Mouse (Mus musculus): ENCODE measurements around the gene Sprr2i. TPM values are rescaled to one million over a fixed set of nuclear protein-coding genes. Genes with fewer than 3 reads are reported as not detected.

Sprr2i gene
- polyA plus RNA-seq, 1 experiment from 2014 or later = not detected

Other genes starting within 250 kb of the Sprr2i start
- not detected in 2 replicates for gene Sprr2a1, start 192.2 kb upstream of the Sprr2i start, polyA plus RNA-seq (2016; fragmentation: Nextera tagmentation; extraction: Ambion mirVana)
- 0.21 TPM in 1 of 2 replicates, not detected in the other for gene Sprr2a2, start 192.1 kb upstream of the Sprr2i start, polyA plus RNA-seq (2016; fragmentation: Nextera tagmentation; extraction: Ambion mirVana)
- not detected in 2 replicates for gene Sprr2a3, start 122.6 kb upstream of the Sprr2i start, polyA plus RNA-seq (2016; fragmentation: Nextera tagmentation; extraction: Ambion mirVana)
- gene Sprr2b, start 91.4 kb upstream of the Sprr2i start, polyA plus RNA-seq (2016; fragmentation: Nextera tagmentation; extraction: Ambion mirVana) = not detected in 2 replicates
- gene Sprr2d, start 68.9 kb upstream of the Sprr2i start, polyA plus RNA-seq (2016; fragmentation: Nextera tagmentation; extraction: Ambion mirVana) = not detected in 2 replicates
- gene Sprr2e, start 55.8 kb upstream of the Sprr2i start, polyA plus RNA-seq (2016; fragmentation: Nextera tagmentation; extraction: Ambion mirVana) = not detected in 2 replicates
- gene Sprr2f, start 42.8 kb upstream of the Sprr2i start, polyA plus RNA-seq (2016; fragmentation: Nextera tagmentation; extraction: Ambion mirVana) = not detected in 2 replicates
- not detected in 2 replicates for gene Sprr2h, start 22.3 kb upstream of the Sprr2i start, polyA plus RNA-seq (2016; fragmentation: Nextera tagmentation; extraction: Ambion mirVana)
- gene Sprr2j-ps, start 10.1 kb downstream of the Sprr2i start, polyA plus RNA-seq (2016; fragmentation: Nextera tagmentation; extraction: Ambion mirVana) = not detected in 2 replicates
- 7.4 and 9.1 TPM in 2 replicates for gene Gm9774, start 21.4 kb downstream of the Sprr2i start, polyA plus RNA-seq (2016; fragmentation: Nextera tagmentation; extraction: Ambion mirVana)
- gene Sprr2k, start 24.6 kb downstream of the Sprr2i start, polyA plus RNA-seq (2016; fragmentation: Nextera tagmentation; extraction: Ambion mirVana) = not detected in 2 replicates
- gene Sprr1b, start 30.8 kb downstream of the Sprr2i start, polyA plus RNA-seq (2016; fragmentation: Nextera tagmentation; extraction: Ambion mirVana) = not detected in 2 replicates
- not detected in 2 replicates for gene Sprr3, start 50.7 kb downstream of the Sprr2i start, polyA plus RNA-seq (2016; fragmentation: Nextera tagmentation; extraction: Ambion mirVana)
- gene Sprr1a, start 77.9 kb downstream of the Sprr2i start, polyA plus RNA-seq (2016; fragmentation: Nextera tagmentation; extraction: Ambion mirVana) = not detected in 2 replicates
- gene Sprr4, start 92.5 kb downstream of the Sprr2i start, polyA plus RNA-seq (2016; fragmentation: Nextera tagmentation; extraction: Ambion mirVana) = not detected in 2 replicates
- not detected in 2 replicates for gene 2310046K23Rik, start 126.5 kb downstream of the Sprr2i start, polyA plus RNA-seq (2016; fragmentation: Nextera tagmentation; extraction: Ambion mirVana)
- not detected in 2 replicates for gene Ivl, start 165.7 kb downstream of the Sprr2i start, polyA plus RNA-seq (2016; fragmentation: Nextera tagmentation; extraction: Ambion mirVana)
- not detected in 2 replicates for gene Smcp, start 181.0 kb downstream of the Sprr2i start, polyA plus RNA-seq (2016; fragmentation: Nextera tagmentation; extraction: Ambion mirVana)
- gene 2210017I01Rik, start 199.5 kb downstream of the Sprr2i start, polyA plus RNA-seq (2016; fragmentation: Nextera tagmentation; extraction: Ambion mirVana) = not detected in 2 replicates
- gene Lce6a, start 213.7 kb downstream of the Sprr2i start, polyA plus RNA-seq (2016; fragmentation: Nextera tagmentation; extraction: Ambion mirVana) = not detected in 2 replicates
- not detected in 2 replicates for gene Lce1a1, start 240.3 kb downstream of the Sprr2i start, polyA plus RNA-seq (2016; fragmentation: Nextera tagmentation; extraction: Ambion mirVana)
- gene Lce1b, start 248.9 kb downstream of the Sprr2i start, polyA plus RNA-seq (2016; fragmentation: Nextera tagmentation; extraction: Ambion mirVana) = not detected in 2 replicates